Mouse (Mus musculus) liver, adult 2 months (tissue): Measurements from ENCODE around the gene Pptc7.

Experiments
- CTCF ChIP-seq: fragments of 200-500 bp; IDR thresholded peaks from 2 replicates; pipeline ENCODE4 v1.5.1; 2011; ENCODE audit warnings: low read depth, low read length, control low read depth
- POLR2A ChIP-seq: fragments of 200-500 bp; IDR thresholded peaks from 2 replicates; pipeline ENCODE4 v1.6.1; 2011; ENCODE audit warnings: low read length, control low read depth; ENCODE audit not compliant: insufficient read depth; ENCODE audit errors: extremely low read depth

GRCm38 (mm10) chr5:122312942-122313684, 28.9 kb downstream of the Pptc7 start:
- TF ChIP-seq CTCF (no peak), POLR2A (no peak)
